Mouse (Mus musculus) large intestine, adult 2 months (tissue): ENCODE measurements around the gene Larp1. TPM values are rescaled to one million over a fixed set of nuclear protein-coding genes. Genes with fewer than 3 reads are reported as not detected.

Experiments
- DNase-seq: peaks from one replicate; pipeline ENCODE4 v3.0.0-alpha.2; 2012; ENCODE audit warnings: low read depth, low spot score
- WGBS: fragments of 180-500 bp; shearing (Covaris S2); methylation state at CpG from one replicate; pipeline ENCODE4 v1.1.7; 2018; 5-methylcytosine and 5-hydroxymethylcytosine counted together
- polyA plus RNA-seq: library from polyadenylated mRNA; depleted of rRNA; stranded (reverse); fragments of >200 nt; gene quantifications from 2 replicates; pipeline ENCODE4 v1.2.3, GENCODE M21; 2012

Larp1 gene
- polyA plus RNA-seq, 1 experiment = 34.5 TPM

DNA sequence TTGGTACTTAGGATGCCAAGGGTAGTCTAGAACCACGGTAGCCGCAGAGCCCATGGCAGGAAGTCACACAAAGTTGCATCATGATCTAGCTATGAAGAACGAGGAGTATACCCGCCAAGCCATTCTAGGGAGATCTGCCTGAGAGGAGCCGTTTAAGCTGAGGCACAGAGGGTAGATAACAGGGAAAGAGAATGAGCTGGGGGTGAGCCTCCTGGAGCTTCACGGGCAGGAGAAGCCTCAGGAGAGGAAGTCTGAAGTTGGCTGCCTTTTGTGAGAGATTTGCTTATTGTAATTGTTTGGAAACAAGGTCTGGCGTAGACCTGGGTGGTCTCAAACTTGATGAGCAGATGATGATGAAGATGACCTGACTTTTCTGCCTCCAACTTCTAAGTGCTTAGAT, 10.7 kb upstream of the Larp1 start:
- 78% methylated on average over 7 of the region's 7 CpGs for WGBS
- no peak for DNase-seq

DNA sequence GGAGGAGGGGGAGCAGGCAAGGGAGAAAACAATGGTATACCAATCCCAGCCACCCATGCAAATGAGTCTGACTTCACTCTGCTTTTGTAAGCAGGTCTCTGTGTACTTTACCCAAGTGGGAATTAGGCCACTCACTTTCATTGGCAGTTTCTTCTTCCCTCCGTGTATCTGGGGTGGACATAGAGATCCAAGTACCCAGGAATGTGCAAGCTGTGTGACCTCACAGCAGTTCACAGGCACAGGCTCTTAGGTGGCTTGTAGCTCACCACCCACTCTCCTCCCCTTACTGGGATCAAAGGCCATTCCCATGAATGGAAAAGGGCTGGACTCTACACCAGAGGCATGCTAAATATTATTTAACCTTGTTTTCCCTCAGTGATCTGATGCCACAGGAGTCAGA, 10.0 kb upstream of the Larp1 start:
- no peak for DNase-seq
- 4% methylated on average over 1 of the region's 1 CpGs for WGBS

DNA sequence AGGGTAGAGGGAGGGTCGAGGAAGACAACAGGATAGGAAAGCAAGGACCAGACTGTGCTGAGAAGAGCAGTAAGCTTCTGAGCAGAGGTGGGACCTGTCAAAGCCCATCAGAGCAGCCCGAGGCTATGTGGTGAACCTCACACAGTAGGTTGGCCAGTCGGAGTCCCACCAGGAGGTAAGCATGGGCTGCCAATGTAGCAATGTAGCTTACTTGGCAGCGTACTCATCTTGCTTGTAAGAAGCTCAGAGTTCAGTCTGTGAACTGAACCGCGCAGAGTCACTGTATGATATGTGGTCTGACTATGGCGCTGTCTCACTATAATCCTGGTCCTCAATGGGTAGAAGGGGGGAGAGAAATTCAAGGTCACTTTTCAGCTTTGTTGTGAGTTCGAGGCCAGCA, 5.7 kb upstream of the Larp1 start:
- DNase-seq = no peak
- WGBS = 84% methylated on average over 8 of the region's 8 CpGs

DNA sequence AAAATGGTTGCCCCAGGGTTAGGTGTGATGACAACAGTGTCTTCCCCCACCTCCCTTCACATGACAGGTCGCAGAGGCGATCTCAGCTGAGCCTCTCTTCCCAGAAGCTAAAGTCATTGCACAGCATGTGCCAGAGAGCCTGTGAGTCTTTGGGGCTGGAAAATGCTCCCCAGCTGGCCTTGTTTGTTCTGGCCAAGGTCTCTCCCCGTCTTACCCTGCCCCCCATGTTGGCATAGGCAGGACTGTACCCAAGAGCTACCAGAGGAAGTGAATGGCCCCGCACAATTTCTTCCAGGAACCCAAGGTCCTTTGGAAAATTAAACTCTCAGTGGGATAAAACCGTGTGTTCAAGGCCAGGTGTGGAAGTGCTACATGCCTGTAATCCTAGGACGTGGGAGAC, 5.1 kb upstream of the Larp1 start:
- WGBS = 75% methylated on average over 6 of the region's 6 CpGs
- no peak for DNase-seq

DNA sequence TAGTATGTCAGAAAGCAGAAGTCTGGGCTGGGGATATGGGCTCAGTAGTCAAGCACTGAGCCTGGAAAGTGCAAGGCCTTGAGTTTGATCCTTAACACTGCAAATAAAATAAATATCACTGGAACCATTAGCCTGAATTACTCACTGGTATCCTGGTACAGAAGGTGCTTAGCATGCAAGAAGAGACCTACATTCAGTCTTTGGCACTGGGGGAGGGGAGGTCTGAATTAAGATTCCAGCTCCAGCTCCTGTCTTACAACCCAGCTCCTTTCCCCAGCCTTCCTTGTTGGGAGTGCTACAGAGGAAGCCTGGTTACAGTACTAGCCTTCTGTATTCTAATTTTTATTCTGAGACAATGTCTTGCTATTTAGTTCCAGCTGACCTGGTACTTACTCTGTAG, 3.8 kb upstream of the Larp1 start:
- no peak for DNase-seq

DNA sequence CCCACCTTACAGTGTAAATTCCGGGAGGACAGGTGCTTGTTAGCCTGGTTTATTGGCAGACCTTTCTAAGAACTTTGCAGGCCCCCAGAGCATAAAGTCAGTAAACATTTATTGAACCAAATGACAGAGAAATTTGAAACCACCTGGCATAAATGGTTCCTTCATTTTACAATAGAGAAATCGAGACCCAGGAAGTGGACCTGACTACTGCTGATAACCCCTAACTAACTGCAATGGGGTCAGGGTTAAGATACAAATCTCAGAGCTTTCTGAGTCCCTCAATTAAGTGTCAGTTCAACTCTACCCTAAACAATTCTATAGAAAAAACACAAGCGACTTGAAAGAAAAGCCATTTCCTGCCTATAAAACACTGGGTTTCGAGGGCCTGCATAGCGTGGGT, 851 bp upstream of the Larp1 start:
- DNase-seq = no peak
- WGBS = 6% methylated on average over 5 of the region's 5 CpGs

DNA sequence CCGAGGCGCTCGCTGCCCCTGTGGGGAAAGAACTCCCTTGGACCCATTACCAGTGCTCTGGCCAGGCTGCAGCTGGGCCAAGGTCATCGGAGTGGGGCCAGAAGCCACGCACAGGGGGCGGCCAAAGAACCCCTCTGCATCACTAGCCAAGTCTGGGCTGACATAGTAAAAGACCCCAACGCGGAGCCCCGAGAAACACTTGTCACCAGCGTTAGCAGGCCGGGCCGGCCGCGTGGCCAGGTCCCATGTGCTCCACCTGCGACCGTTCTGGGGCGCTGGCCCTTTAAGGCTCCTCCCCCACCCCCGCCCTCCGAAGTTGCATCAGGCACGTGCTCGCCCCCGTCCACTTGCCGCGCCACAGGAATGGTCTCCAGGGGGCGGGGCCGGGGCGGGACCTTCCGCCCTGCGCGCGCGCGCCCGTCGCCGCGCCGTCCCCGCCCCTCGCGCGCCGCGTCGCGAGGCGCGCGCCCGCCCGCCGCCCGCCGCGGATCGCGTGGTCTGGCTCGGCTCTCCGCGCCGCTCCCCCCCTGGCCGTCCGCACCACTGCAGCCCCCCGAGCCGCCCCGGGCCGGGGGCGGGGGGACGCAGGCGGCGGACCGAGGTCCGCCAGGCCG, 320 bp upstream of the Larp1 start:
- DNase-seq = no peak
- 2% methylated on average over 68 of the region's 74 CpGs for WGBS

DNA sequence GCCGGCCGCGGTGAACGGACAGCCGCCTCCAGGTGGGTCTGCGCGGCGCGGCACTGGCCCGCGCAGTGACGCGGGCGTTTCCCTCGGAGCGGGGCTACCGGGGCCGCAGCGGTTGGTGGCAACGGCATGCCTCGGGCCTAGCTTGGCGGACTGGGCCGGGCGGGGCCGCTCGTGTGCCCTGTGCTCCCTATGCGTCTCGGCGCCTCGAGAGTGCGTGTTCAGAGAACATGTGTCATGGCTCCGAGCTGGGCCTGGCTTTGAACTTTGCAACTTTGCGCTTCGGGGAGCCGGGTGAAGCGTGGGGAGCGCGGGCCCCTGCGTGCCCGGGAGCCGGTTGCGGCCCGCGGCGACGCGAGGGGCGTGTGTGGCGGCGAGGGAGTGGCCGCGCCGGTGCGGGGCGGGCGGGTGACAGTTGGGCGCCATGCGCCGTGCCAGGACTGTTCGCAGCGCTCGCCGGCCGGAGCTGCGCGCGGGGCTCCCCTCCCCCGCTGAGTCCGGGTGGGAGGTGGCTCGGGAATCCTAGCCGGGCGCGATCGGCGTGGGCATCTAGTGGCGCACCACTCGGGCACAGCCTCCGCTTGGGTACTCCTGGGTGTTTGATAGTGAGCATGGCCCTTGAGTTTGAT, 765 bp downstream of the Larp1 start:
- no peak for DNase-seq
- WGBS = under 1% methylated on average over 78 of the region's 78 CpGs

DNA sequence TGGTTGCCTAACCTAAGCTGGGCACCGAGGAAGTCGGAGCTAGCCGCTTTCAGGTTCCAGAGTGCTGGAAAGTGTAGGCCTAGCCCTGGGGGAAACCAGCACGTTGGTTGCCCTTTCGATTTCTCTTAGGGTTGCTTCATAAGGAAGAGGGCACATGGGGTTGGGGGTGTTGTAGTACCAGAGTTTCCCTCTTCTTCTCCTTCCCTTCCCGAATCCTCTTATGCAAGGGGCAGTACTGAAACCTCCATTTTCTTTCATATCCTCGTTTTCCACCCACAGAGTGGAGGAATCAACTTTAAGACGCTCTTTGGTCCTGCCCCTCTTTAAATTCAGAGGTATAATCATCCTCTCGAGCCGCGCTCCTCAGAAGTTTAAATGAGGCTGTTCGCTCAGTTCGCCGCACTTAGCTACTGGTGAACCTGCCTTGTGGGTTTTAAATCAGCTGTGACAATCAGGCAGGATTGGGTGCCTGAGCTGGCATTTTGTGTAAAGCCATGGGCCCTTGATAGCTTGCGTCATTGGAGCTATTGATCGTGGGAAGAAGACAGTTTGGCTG, 1.4 kb downstream of the Larp1 start:
- WGBS = 2% methylated on average over 16 of the region's 16 CpGs
- DNase-seq = no peak

DNA sequence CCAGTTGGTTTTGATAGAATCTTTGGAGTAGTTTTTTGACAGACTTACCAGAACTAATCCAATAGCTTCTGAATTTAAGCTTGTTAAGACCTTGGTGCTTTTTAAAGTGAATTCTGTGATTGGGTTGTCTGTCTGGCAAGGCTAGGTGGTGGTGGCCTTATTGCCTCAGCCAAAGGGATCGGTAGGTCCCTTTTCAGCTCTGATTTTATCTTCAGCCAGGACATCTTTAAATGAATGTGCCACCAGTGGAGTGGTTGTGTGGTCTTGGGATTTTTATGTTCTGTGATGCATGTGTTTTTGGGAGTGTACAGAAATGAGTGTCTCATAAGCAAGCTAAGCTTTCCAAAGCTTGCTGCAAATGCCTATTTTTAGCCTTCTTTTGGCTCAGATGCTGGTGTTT, 2.1 kb downstream of the Larp1 start:
- no peak for DNase-seq
- WGBS = 2% methylated on average over 1 of the region's 1 CpGs

DNA sequence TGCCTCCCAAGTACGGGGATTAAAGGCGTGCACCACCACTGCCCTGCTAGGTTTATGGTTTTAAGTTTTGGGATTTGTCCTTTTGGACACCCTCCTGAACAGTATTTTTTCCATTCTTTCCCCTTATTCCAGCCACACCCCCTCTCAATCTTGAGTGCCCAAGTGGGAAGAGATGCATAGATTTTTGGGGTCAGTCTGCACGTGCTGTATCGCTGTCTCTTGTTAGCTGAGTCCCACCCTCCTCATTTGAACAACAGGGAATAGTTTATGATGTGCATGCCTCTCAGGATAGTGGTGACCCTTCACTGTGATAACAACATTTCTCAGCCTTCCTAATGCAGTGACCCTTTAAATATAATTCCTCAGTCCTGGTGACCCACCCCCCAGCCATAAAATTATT, 2.9 kb downstream of the Larp1 start:
- DNase-seq = no peak
- WGBS = 27% methylated on average over 4 of the region's 4 CpGs

DNA sequence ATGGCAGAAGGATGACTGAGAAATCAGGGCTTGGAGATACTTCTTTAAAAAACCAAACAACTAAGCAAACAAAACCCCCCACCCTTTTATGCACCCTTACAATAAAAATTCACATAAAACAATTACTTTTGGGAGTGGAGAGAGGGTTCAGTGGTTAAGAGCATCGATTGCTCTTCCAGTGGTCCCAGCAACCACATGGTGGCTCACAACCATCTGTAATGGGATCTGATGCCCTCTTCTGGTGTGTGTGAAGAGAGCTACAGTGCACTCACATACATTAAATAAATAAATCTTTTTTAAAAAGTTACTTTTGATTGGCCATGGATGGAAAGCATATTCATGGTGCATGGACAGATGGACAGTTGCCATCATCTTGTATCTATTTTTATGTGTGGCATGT, 3.8 kb downstream of the Larp1 start:
- 32% methylated on average over 1 of the region's 1 CpGs for WGBS
- no peak for DNase-seq

DNA sequence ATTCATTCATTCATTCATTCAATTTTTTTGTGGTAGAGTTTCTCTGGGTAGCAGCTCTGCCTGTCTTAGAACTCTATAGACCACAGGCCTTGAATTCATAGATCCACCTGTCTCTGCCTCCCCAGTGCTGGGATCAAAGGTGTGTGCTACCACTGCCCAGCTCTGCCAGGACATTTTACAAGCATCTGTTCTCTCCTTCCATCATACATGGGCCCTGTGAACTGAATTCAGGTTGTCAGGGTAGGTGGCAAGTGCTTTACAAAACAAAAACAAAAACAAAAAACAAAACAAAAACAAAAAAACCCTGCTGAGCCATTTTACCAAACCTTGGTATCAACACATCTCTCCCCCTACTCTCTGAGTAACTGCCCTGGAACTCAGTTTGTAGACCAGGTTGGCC, 4.2 kb downstream of the Larp1 start:
- no peak for DNase-seq

DNA sequence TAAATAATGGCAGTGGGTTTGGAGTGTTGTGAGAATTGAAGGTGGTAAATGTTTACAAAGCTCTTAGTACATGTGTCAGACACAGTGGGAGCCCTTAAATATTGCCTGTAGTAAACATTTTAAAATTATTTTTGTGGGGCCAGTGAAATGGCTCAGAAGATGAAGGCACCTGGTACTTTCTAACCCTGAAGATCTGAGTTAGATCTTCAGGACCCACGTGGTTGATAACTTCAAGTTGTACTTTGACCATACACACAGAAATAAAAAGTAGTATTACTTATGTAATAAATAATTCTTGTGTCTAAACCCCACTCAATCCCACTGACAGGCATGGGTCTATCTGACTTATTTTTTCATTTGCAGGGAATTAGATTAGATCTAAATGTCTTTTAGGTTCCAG, 5.7 kb downstream of the Larp1 start:
- WGBS = 30% methylated on average over 1 of the region's 1 CpGs
- DNase-seq = no peak

DNA sequence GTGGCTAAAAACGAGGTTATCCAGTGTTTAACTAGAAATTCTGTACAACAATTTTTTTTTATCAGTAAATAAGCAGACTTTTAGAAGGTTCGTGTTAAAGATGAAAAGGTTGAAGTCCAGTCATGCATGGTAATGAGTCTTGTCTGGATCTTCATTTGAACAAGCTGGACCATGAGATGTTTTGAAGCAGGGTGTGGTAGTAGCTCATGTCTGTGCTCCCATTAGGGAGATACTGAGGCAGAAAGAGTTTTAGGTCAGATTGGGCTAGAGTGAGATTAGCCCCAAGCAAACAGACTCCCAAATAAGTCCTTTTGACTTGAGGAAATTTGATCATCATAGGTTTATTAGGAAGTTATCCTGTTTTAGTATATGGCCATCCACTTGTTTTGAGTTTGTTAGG, 6.5 kb downstream of the Larp1 start:
- no peak for DNase-seq
- WGBS = 28% methylated on average over 2 of the region's 2 CpGs

DNA sequence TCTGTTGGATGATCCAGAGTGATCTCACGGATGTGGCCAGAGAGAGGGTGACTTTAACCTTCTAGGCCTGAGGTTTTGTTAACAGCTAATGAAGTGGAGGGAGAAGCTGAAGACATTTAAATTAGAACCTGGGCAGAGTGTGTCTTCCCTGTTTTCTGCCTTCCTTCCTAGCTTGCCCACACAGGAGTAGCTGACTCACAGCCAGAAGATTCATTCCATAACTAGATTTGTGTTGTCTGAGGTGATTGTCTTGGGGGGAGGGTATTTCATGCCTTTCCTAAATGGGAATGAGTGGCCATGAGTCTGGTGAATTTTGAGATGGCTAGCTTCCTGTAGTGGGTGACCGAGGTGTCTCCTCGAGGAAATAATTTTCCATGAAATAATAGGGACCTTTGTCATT, 7.5 kb downstream of the Larp1 start:
- WGBS = 15% methylated on average over 3 of the region's 3 CpGs
- no peak for DNase-seq

DNA sequence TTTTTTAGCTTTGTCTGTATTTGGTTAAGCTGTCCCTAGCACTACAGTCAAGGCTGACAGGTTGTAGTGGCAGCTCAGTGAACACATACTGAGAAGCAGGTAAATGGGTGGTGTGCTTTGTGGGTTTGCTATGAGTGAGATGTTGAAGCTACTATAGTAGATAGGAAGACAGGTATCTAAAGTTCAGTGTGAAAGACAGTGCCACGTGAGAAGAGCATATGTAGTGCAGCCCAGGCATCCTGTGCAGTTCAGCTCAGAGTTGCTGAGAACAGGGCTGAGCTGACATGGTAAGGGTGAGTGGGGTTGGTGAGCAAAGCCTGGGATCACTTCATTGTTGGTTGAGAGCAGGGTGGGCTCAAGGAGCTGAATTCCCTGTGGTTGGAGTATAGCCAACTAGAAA, 8.6 kb downstream of the Larp1 start:
- 6% methylated on average over 1 of the region's 1 CpGs for WGBS
- no peak for DNase-seq

DNA sequence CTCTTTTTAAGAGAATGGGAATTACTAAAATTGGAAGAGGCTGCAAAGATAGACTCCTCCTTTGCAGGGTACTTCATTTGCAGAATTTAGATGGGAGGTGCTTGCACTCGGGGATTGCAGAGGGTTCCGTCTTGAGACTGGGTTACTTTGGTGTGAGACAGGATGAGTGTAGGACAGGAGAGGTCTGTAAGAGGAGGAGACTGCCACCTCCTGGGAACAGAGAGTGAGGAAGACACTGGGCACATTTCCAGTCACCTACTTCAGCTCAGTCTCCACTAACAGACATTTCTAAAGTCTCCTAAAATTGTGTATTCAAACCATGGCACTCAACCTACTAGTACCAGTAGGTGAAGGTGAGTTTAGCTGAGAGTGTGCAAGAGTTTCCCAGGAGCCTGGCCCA, 9.4 kb downstream of the Larp1 start:
- WGBS = 10% methylated on average over 2 of the region's 2 CpGs
- no peak for DNase-seq

DNA sequence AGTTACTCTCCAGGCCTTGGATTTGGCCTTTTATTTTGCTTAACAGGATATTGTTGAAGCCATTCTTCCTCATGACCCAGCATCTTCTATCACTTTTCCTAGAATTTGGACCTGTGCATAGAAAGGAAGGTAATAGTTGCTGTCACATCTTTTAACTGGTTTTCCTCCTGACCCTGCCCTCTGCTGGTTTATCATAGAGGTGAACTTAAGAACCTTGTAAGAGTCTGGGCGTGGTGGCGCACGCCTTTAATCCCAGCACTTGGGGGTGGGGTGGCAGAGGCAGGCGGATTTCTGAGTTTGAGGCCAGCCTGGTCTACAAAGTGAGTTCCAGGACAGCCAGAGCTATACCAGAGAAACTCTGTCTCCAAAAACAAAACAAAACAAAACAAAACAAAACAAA, 9.8 kb downstream of the Larp1 start:
- 35% methylated on average over 4 of the region's 4 CpGs for whole genome bisulfite sequencing
- no peak for DNase-seq

DNA sequence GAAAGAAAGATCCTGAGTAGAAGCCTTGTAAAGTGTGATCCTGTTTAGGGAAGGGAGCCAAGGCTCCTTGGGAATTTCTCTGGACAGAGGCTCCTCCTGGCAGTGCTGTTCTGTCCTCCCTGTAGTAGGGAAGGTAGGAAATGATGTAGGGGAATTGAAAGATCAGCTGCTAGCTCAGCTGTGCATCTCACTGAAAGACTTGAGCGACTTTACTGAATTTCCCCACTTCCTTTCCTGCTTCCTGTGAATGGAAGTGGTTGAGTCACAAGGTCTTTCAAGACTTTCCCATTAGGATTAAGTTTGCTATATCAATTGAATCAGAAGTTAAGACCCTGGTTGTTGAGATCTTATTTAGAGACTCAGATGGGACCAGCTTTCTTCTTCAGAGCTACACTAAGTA, 12.2 kb downstream of the Larp1 start:
- 9% methylated on average over 1 of the region's 1 CpGs for WGBS
- DNase-seq = no peak

DNA sequence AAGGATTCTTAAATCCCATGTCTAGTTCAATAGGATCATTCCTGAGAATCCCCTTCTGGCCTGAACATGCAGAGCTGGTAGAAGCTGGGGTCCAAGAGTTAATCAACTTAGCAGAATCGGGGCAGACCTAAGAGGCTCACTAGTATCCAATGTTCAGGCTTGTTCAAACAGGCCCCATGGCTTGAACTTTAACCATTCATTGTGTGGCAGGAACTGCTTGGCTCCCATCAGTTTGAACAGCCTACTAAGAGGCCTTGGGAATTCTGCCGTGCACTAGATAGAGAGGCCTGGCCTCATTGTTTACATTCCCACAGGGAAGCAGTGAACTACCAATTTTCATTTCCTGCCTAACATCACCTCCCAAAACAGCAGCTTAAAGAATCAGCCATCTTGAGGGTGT, 12.8 kb downstream of the Larp1 start:
- DNase-seq = no peak
- 5% methylated on average over 2 of the region's 2 CpGs for WGBS

DNA sequence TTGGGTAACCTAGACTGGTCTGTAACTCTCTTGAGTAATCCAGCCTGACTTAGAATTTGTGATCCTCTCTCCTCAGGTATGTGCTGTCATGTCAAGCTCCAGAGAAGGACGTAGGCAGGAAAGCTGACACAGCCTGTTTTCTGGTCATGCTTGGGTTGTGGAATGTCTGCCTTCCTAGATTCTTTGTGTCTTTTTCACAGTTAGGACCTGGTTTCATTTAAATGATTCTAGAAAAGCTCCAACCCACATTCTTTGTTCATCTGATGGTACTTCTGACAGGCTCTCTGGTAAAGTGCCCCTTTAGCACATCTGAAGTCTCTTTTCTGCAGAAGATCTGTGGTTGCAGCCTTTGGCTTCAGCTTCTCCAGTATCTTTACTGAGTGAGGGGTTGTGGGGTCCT, 15.4 kb downstream of the Larp1 start:
- 65% methylated on average over 1 of the region's 1 CpGs for WGBS
- DNase-seq = no peak
